Mouse (Mus musculus) heart, embryonic 15.5 days (tissue): ENCODE data around the gene Enoph1. TPM values are rescaled to one million over a fixed set of nuclear protein-coding genes. Genes with fewer than 3 reads are reported as not detected.

ENCODE experiments used
- ATAC-seq: fragments of 200-750 bp; cut with Nextera tagmentation; replicated peaks from 2 replicates; pipeline ENCODE4 v1.8.0; 2017; ENCODE audit warnings: low read depth, moderate TSS enrichment; ENCODE audit not compliant: insufficient number of reproducible peaks, insufficient read depth, low FRiP score
- H3K27ac ChIP-seq: fragments of 300-500 bp; sonication (generic); 2 replicates; pipeline ENCODE4 v1.5.1; 2015; ENCODE audit warnings: mild to moderate bottlenecking, inconsistent platforms
- H3K27me3 ChIP-seq: fragments of 300-500 bp; sonication (generic); 2 replicates; pipeline ENCODE4 v1.6.1; 2015; ENCODE audit warnings: inconsistent platforms
- H3K36me3 ChIP-seq: fragments of 300-500 bp; sonication (generic); 2 replicates; pipeline ENCODE4 v1.6.1; 2015; ENCODE audit warnings: mild to moderate bottlenecking, inconsistent platforms
- H3K4me1 ChIP-seq: fragments of 300-500 bp; sonication (generic); replicated peaks from 2 replicates; pipeline ENCODE4 v1.6.1; 2015; ENCODE audit warnings: inconsistent platforms
- H3K4me2 ChIP-seq: fragments of 300-500 bp; sonication (generic); 2 replicates; pipeline ENCODE4 v1.6.1; 2015; ENCODE audit warnings: inconsistent platforms, mild to moderate bottlenecking, moderate library complexity
- H3K4me3 ChIP-seq: fragments of 300-500 bp; sonication (generic); 2 replicates; pipeline ENCODE4 v1.5.1; 2015; ENCODE audit warnings: mild to moderate bottlenecking, inconsistent platforms
- H3K9ac ChIP-seq: fragments of 300-500 bp; sonication (generic); 2 replicates; pipeline ENCODE4 v1.6.1; 2015; ENCODE audit warnings: mild to moderate bottlenecking, inconsistent platforms
- H3K9me3 ChIP-seq: fragments of 300-500 bp; sonication (generic); replicated peaks from 2 replicates; pipeline ENCODE4 v1.6.1; 2016; ENCODE audit warnings: inconsistent platforms
- WGBS: fragments of 180-500 bp; shearing (Covaris S2); methylation state at CpG from one replicate; pipeline ENCODE4 v1.1.7; 2015; ENCODE audit warnings: mixed read lengths; 5-methylcytosine and 5-hydroxymethylcytosine counted together
- polyA plus RNA-seq: library from polyadenylated mRNA; unstranded; fragments of >200 nt; fragmentation: Nextera tagmentation; extraction: Ambion mirVana; gene quantifications from 2 replicates; pipeline ENCODE4 v1.2.1, GENCODE M21; 2015

Enoph1 gene
- polyA plus RNA-seq, 1 experiment from 2014 or later, result 22.7 TPM

DNA sequence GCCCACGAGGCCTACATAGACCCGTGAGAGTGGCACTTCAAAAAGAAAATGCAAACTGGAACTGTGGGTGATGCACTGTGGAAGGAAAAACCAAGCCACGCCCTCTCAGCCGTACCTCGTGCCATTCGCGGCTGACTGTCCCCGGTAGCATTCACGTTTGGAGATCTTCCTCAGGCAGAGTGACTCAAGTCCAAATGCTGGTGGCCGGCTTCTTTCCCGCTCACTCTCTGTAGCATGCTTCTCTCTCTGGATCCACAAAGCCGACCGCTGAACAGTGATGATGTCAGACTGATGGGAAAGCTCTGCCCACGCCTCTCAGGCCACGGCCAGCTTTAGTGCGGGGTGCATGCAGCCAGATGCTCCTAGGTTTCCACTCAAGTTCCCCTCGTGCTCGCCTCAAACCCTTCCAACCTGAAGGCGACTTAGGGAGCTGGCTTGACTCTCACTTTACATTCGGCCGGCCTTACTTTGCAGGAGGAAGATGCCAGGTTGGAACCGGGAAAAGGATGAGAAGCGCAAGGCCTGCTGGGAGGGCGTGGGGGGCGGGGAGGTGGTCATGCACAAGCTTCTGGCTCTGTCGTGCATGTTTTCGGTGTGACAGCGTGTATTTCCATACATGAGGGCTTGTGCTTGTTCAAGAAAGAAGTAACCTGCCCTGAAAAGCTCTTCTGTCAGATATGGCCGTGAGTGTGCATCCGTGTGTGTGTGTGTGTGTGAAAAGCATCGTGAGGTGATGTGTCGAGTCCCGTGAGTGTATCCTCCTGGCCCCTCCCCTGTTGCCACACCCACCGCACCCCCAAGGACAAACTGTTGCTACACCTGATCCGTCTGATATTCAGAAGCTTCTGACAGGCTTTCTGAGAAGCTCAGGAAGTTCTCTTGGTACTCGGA, 39.5 kb downstream of the Enoph1 start:
- Histone ChIP-seq H3K27me3 (no peaks in the 10 kb centered on the region), H3K36me3 (no peaks in the 10 kb centered on the region), H3K27ac (no peak overlapping the region), H3K9ac (peak overlapping the region; percentile 41), H3K9me3 (no peaks in the 10 kb centered on the region), H3K4me1 (peaks cover 14% of the 10 kb centered on the region), H3K4me3 (peak overlapping the region; percentile 50), H3K4me2 (peak overlapping the region; percentile 82)
- ATAC-seq, result peak; percentile 35; the same call in 1 of the 2 replicates
- 24% methylated on average over 36 of the region's 36 CpGs for WGBS

DNA sequence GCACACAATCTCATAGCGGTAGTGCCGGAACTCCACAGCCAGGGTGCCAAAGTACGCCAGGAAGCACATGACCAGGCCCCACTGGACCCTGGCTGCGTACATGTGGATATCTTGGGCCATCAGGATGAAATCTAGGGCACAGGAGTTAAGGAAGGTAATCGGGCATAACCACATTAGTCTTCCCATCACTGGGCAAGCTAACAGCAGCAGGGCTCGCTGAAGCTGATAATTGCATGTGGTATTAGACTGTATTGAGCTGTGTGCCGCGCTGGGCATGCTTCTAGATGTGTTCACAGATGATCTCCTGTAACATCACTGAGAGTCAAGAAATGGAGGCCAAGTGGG, 40.1 kb downstream of the Enoph1 start:
- H3K27me3 ChIP-seq, result no peaks in the 10 kb centered on the region
- no peak for ATAC-seq
- H3K9me3 ChIP-seq, result no peaks in the 10 kb centered on the region
- WGBS, result 69% methylated on average over 8 of the region's 8 CpGs
- H3K36me3 ChIP-seq, result no peaks in the 10 kb centered on the region
- no peak overlapping the region for H3K27ac ChIP-seq
- H3K9ac ChIP-seq, result no peak overlapping the region
- H3K4me1 ChIP-seq, result peaks cover 14% of the 10 kb centered on the region
- H3K4me3 ChIP-seq, result peak overlapping the region; percentile 50
- peak overlapping the region; percentile 82 for H3K4me2 ChIP-seq

DNA sequence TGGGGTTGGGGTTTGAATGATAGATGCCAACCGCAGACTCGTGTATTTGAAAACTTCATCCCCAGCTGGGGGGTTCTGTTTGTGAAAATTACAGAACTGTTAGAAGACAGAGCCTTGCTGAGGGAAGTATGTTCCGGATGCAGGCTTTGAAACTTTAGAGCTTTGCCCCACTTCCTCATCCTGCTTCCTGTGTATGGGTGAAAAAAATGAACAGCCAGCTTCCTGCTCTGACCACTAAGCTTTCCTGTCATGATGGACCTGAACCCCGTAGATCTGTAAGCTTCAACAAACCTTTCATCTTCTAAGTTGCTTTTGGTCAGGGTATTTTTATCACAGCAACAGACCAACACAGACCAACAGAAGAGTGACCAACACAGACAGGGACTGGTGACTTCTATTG, 42.2 kb downstream of the Enoph1 start:
- Histone ChIP-seq H3K9me3 (no peaks in the 10 kb centered on the region), H3K9ac (no peak overlapping the region), H3K4me1 (peaks cover 14% of the 10 kb centered on the region), H3K4me2 (no peak overlapping the region), H3K36me3 (no peaks in the 10 kb centered on the region), H3K27ac (no peak overlapping the region), H3K4me3 (no peak overlapping the region), H3K27me3 (no peaks in the 10 kb centered on the region)
- ATAC-seq, result no peak
- 76% methylated on average over 4 of the region's 4 CpGs for WGBS

DNA sequence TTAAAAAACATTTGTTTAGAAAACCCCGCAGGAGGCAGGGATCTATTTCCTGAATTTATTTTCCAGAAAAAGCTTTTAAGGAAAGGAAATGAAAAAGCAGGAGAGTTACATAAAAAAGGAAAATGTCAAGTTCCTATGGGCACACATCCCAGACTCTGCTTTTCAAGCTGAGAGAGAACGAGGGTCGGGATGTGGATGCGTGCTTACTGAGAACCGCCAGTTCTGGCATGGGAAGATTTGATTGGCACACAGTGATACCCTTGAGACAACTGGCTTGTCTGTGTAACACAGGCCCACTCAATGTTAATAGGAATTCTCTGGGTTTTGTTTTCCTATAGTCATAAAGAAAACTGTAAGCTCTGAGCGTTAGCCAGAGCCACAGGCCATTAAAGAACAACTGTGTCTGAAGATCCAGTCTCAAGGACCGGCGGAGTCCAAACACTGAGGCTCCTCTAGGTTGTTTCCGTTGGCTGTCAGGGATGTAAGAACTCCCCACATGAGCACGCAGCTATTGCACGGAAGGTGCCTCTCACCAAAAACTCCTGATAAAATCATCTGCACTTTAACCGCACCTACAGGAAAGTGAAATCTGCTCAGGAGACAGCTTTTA, 44.3 kb downstream of the Enoph1 start:
- no peak overlapping the region for H3K4me2 ChIP-seq
- 61% methylated on average over 12 of the region's 12 CpGs for WGBS
- no peak overlapping the region for H3K9ac ChIP-seq
- H3K27ac ChIP-seq, result no peak overlapping the region
- H3K4me3 ChIP-seq, result no peak overlapping the region
- no peaks in the 10 kb centered on the region for H3K27me3 ChIP-seq
- ATAC-seq, result no peak
- no peaks in the 10 kb centered on the region for H3K9me3 ChIP-seq
- H3K36me3 ChIP-seq, result no peaks in the 10 kb centered on the region
- peaks cover 10% of the 10 kb centered on the region for H3K4me1 ChIP-seq

DNA sequence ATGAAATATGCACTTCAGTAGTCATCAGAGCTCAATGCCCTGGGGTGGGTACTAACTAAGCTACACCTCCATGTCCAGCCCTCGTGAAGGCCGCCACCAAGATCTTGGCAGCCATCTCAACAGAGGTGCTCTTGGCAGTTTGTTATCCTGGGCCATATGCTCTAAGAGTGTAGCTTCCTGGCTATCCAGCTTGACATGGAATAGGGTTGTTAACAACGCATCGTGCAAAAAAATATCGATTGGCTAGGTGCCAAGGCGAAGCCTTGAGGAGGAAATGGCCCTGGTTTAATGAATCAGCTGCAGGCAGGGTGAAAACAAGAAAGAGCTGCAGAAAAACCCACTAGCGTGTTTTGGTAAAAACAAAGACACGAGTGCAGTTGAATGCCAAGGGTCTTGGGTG, 45.3 kb downstream of the Enoph1 start:
- no peak for ATAC-seq
- WGBS, result 63% methylated on average over 8 of the region's 8 CpGs
- no peak overlapping the region for H3K27ac ChIP-seq
- H3K27me3 ChIP-seq, result no peaks in the 10 kb centered on the region
- H3K4me1 ChIP-seq, result peaks cover 2% of the 10 kb centered on the region
- H3K9ac ChIP-seq, result no peak overlapping the region
- H3K4me2 ChIP-seq, result no peak overlapping the region
- H3K4me3 ChIP-seq, result no peak overlapping the region
- H3K9me3 ChIP-seq, result no peaks in the 10 kb centered on the region
- H3K36me3 ChIP-seq, result no peaks in the 10 kb centered on the region

DNA sequence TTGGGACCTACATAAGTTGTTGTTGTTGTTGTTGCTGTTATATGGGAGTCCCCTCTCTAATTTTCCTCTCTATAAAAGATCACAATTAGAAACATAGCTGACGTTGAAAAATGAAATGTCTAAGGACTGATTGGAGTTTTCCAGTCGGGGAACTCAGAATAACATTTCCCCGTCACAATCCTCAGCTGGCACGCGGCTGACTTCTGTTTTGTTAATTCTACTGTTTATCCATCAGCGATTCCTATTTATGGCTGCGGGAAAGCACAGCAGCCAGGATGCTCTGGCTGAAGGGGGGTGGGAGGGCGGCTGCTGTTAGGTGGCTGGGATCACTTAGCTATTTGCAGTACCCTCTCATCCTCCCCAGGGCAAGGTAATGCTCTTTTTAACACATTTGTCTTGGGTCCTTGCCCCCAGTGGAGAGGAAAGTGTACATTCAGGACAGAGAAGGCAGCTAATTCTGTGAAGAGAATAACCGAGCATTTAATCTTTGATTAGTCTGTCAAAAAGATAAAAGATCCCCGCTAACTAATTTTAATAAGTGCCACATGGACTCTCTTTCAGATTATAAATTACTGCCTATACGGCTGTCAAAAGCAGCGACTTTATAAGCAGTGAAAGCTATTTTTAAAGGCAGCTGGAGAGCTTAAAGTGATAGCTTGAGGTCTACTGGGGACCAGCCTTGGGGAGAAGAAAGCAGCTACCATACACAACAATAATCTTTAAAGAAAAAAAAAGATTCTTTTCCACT, 50.9 kb downstream of the Enoph1 start:
- Histone ChIP-seq H3K4me2 (peak overlapping the region; percentile 38), H3K9me3 (no peaks in the 10 kb centered on the region), H3K27ac (no peak overlapping the region), H3K4me1 (peaks cover 14% of the 10 kb centered on the region), H3K4me3 (no peak overlapping the region), H3K27me3 (no peaks in the 10 kb centered on the region), H3K9ac (no peak overlapping the region), H3K36me3 (no peaks in the 10 kb centered on the region)
- ATAC-seq, result no peak
- WGBS, result 29% methylated on average over 12 of the region's 12 CpGs

DNA sequence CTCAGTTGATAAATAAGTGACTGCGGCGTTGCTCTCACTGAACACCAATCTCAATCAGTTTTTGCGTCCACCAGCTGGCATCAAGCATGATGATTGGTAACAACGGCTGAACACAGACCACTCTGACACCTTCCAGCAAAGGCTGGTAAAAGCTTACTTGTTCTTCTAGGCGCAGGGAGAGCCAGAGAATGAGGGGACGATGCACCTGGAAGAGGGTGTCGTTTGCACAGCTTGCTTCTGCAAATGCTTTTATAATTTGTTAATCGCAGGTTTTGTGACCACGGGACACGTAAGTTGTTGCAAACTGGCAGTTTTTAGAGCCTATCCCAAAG, 51.4 kb downstream of the Enoph1 start:
- Histone ChIP-seq H3K4me2 (peak overlapping the region; percentile 38), H3K4me1 (peaks cover 14% of the 10 kb centered on the region), H3K36me3 (no peaks in the 10 kb centered on the region), H3K9ac (no peak overlapping the region), H3K27me3 (no peaks in the 10 kb centered on the region), H3K27ac (no peak overlapping the region), H3K4me3 (no peak overlapping the region), H3K9me3 (no peaks in the 10 kb centered on the region)
- ATAC-seq, result no peak
- 41% methylated on average over 10 of the region's 10 CpGs for WGBS

DNA sequence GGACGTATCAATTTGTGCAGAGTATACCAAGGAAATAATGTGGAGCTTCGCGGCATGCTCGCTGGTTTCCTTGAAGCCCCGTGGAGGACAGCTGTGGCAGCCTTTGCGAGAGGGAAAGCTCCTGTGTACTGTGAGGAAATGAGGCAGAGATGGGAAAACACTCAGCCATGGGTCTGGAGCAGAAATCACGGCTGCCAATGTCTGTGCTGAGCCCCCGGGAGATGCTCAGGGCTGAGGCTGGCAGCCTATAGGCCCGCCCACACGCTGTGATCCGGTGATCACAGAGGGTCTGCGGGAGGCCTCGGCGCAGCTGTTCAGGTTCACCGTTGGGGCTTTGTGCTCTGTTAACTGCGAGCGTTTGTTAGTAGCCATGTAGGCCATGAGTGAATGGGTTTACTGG, 51.8 kb downstream of the Enoph1 start:
- no peak for ATAC-seq
- WGBS, result 19% methylated on average over 17 of the region's 17 CpGs
- Histone ChIP-seq H3K9ac (no peak overlapping the region), H3K9me3 (no peaks in the 10 kb centered on the region), H3K4me3 (no peak overlapping the region), H3K4me2 (peak overlapping the region; percentile 38), H3K27me3 (no peaks in the 10 kb centered on the region), H3K36me3 (no peaks in the 10 kb centered on the region), H3K4me1 (peaks cover 14% of the 10 kb centered on the region), H3K27ac (no peak overlapping the region)

DNA sequence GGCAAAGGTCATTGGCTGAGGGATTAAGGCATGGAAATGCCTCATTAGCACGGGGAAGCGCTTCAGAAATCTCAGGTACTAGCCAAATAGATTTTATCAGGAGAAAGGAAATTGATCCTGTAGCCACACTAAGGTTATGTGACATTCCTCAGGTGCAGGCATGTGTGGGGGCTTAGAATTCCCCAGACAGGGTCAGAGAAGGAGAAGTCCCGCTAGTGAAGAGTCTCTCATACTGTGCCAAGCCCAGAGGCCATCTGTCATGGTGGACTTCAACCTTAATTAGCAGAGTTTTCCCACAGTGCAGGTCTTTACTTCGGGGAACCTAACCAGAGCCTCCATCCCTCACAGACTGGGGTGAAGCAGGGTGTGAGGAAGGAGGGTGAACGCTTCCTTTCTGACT, 57.2 kb downstream of the Enoph1 start:
- WGBS, result 56% methylated on average over 5 of the region's 5 CpGs
- no peak overlapping the region for H3K27ac ChIP-seq
- H3K4me3 ChIP-seq, result no peak overlapping the region
- no peak overlapping the region for H3K9ac ChIP-seq
- no peak overlapping the region for H3K4me2 ChIP-seq
- no peaks in the 10 kb centered on the region for H3K36me3 ChIP-seq
- no peaks in the 10 kb centered on the region for H3K4me1 ChIP-seq
- no peaks in the 10 kb centered on the region for H3K9me3 ChIP-seq
- ATAC-seq, result no peak
- H3K27me3 ChIP-seq, result no peaks in the 10 kb centered on the region

DNA sequence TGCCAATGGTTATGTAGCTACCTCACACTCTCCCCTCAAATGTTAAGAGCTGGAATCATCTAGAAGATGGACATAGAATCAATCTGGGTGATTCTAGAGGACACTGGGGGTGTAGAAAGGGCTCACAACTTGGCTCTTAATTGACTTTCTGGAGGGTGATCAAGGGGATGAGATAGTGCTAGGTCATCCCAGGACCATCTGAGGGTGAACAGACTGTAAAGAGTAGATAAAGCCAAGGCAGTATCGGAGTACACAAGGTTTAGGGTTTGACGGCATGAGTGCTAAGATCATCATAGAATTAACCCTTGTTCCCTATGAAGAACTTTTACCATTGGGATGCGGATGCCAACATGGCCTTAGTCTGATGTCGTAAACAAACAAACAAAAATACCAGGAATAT, 58.2 kb downstream of the Enoph1 start:
- Histone ChIP-seq H3K36me3 (no peaks in the 10 kb centered on the region), H3K4me1 (no peaks in the 10 kb centered on the region), H3K27me3 (no peaks in the 10 kb centered on the region), H3K27ac (no peak overlapping the region), H3K4me3 (no peak overlapping the region), H3K9ac (no peak overlapping the region), H3K4me2 (no peak overlapping the region), H3K9me3 (no peaks in the 10 kb centered on the region)
- no peak for ATAC-seq
- 90% methylated on average over 4 of the region's 4 CpGs for WGBS

DNA sequence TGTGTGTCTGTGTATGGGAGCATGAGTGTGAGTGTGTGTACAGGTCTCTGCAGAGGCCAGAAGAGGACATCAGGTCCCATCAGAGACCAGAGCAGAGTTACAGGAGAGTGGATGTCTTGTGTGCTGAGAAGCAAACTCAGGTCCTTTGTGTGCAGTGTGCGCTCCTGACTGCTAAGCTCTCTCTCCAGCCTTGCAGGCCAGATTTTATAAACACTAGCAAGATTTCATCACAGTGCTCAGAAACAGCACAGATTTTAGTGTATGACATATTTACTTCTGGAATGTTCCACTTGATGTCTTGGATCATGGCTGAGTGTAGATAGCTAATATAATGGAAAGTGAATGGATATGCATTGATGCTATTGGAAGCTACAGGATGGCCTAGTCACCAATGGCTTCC, 62.6 kb downstream of the Enoph1 start:
- Histone ChIP-seq H3K27me3 (no peaks in the 10 kb centered on the region), H3K36me3 (no peaks in the 10 kb centered on the region), H3K4me2 (no peak overlapping the region), H3K27ac (no peak overlapping the region), H3K4me1 (no peaks in the 10 kb centered on the region), H3K9ac (no peak overlapping the region), H3K4me3 (no peak overlapping the region), H3K9me3 (no peaks in the 10 kb centered on the region)
- ATAC-seq, result no peak
- 83% methylated on average over 1 of the region's 1 CpGs for WGBS
